Mouse (Mus musculus): Measurements from ENCODE around the gene Erich2. TPM values are rescaled to one million over a fixed set of nuclear protein-coding genes. Genes with fewer than 3 reads are reported as not detected.
A peak's percentile ranks its signal among the peaks of the same experiment; 100 is the strongest.

The Erich2 gene
- total and polyA plus RNA-seq, 2 experiments from 2014 or later, result 0.66 to 3.4 TPM

- ATAC-seq (ENCODE audit: low FRiP score), result no peak
- Histone ChIP-seq H3K27me3 (ENCODE audit: insufficient read depth, low read length) (peaks cover 7% of the 10 kb centered on the region; the same call in 1 of the 2 replicates), H3K4me2 (ENCODE audit: low read depth, low read length, poor library complexity, severe bottlenecking) (no peak overlapping the region)
These were observed 65.1 kb downstream of the Erich2 start for GRCm38 (mm10) chr2:70573544-70574210.

DNA sequence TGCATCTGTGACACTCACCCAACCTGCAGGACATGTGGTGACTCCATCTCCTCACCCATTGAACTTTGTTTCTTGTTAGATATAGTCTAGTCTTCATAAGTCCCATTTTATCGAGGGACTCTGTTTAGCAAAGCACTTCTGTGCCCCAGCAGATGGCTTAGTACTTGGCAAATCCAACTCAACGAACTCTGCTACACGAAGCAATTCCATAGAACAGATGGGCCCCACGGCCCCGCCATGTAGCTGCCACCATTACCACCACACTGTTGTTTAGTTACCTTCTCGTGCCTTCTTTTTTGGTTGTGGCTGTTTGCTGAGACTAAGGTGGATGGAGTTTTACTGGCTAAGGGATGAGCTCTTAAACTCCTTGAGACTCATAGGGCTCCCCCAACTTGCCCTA is 79.6 kb downstream of the Erich2 start:
- no peak for TF ChIP-seq CTCF (IDR thresholded peaks at IDR 0.05)
- Histone ChIP-seq H3K4me3 (ENCODE audit: low read depth, low read length) (no peak overlapping the region), H3K9me3 (ENCODE audit: low read length) (no peaks in the 10 kb centered on the region), H3K4me2 (ENCODE audit: low read depth, low read length, poor library complexity, severe bottlenecking) (no peak overlapping the region), H3K4me1 (ENCODE audit: insufficient read depth, low read length) (no peaks in the 10 kb centered on the region; the same call in 1 of the 2 replicates), H3K36me3 (ENCODE audit: insufficient read depth, low read length) (0 out of 2 replicates have a peak, but pooled peaks cover 6% of the 10 kb centered on the region), H3K9ac (replicated peaks; ENCODE audit: low read length, poor library complexity, severe bottlenecking) (no peak overlapping the region), H3K27ac (ENCODE audit: low read depth, low read length) (no peak overlapping the region), H3K27me3 (ENCODE audit: insufficient read depth, low read length) (no peaks in the 10 kb centered on the region)
- DNase-seq (ENCODE audit: low spot score) (no peak), ATAC-seq (ENCODE audit: low FRiP score) (no peak)
- WGBS, result 91% methylated on average over 6 of the region's 6 CpGs

More at GRCm38 (mm10) chr2:70573544-70574210, 65.1 kb downstream of the Erich2 start:
- H3K9ac ChIP-seq (replicated peaks; ENCODE audit: low read length, poor library complexity, severe bottlenecking), result no peak overlapping the region
- H3K4me1 ChIP-seq (ENCODE audit: insufficient read depth, low read length), result no peaks in the 10 kb centered on the region
- no peaks in the 10 kb centered on the region for H3K36me3 ChIP-seq (ENCODE audit: insufficient read depth, low read length)
- TF ChIP-seq CTCF (IDR thresholded peaks at IDR 0.05), result 0 out of 2 replicates have a peak, but pooled peaks have one; percentile 21
- H3K27ac ChIP-seq (ENCODE audit: low read depth, low read length), result no peak overlapping the region
- DNase-seq (ENCODE audit: low spot score), result no peak
- no peak overlapping the region for H3K4me3 ChIP-seq (ENCODE audit: low read depth, low read length)
- H3K9me3 ChIP-seq (ENCODE audit: low read length), result no peaks in the 10 kb centered on the region
- 80% methylated on average over 8 of the region's 8 CpGs for WGBS

Other genes with a start within 250 kb of the Erich2 start
- 24.0 and 26.3 TPM in 2 replicates for gene Sp5, start 33.9 kb upstream of the Erich2 start, total RNA-seq (2014; rRNA removed)
- gene Sp5, start 33.9 kb upstream of the Erich2 start, polyA plus RNA-seq (2015; fragmentation: Nextera tagmentation; extraction: Ambion mirVana), result 21.7 and 22.8 TPM in 2 replicates
- 154 and 181 TPM in 2 replicates for gene Gad1, start 44.3 kb downstream of the Erich2 start, total RNA-seq (2014; rRNA removed)
- 160 and 176 TPM in 2 replicates for gene Gad1, start 44.3 kb downstream of the Erich2 start, polyA plus RNA-seq (2015; fragmentation: Nextera tagmentation; extraction: Ambion mirVana)
- 84.8 and 106 TPM in 2 replicates for gene Gorasp2, start 152.8 kb downstream of the Erich2 start, total RNA-seq (2014; rRNA removed)
- gene Gorasp2, start 152.8 kb downstream of the Erich2 start, polyA plus RNA-seq (2015; fragmentation: Nextera tagmentation; extraction: Ambion mirVana), result 159 and 160 TPM in 2 replicates
- 1.6 and 1.8 TPM in 2 replicates for gene Gm26558, start 153.3 kb downstream of the Erich2 start, total RNA-seq (2014; rRNA removed)
- gene Gm26558, start 153.3 kb downstream of the Erich2 start, polyA plus RNA-seq (2015; fragmentation: Nextera tagmentation; extraction: Ambion mirVana), result 4.0 and 6.5 TPM in 2 replicates

All from midbrain, postnatal 0 days (tissue).